Mouse (Mus musculus): ENCODE results near the gene Hspa1l. TPM values are rescaled to one million over a fixed set of nuclear protein-coding genes. Genes with fewer than 3 reads are reported as not detected.

Hspa1l gene
- polyA plus RNA-seq, 1 experiment from 2014 or later: 1.3 TPM

- 75% methylated on average over 7 of the region's 7 CpGs for WGBS
- Histone ChIP-seq H3K4me1 (ENCODE audit: insufficient read depth, low read length) (no peaks in the 10 kb centered on the region), H3K9ac (replicated peaks; ENCODE audit: low read length) (no peak overlapping the region)
Observed at GRCm38 (mm10) chr17:35009586-35009985, 37.1 kb downstream of the Hspa1l start.

GRCm38 (mm10) chr17:35011440-35011839 is 38.9 kb downstream of the Hspa1l start:
- peaks cover 92% of the 10 kb centered on the region for H3K36me3 ChIP-seq (ENCODE audit: insufficient read depth, low read length)
- no peak overlapping the region for H3K4me3 ChIP-seq (ENCODE audit: low read length)
- no peaks in the 10 kb centered on the region for H3K27me3 ChIP-seq (ENCODE audit: insufficient read depth, low read length)
- no peaks in the 10 kb centered on the region for H3K4me1 ChIP-seq (ENCODE audit: insufficient read depth, low read length)
- no peak overlapping the region for H3K4me2 ChIP-seq (replicated peaks; ENCODE audit: low read depth, low read length)
- no peak overlapping the region for H3K9ac ChIP-seq (replicated peaks; ENCODE audit: low read length)
- ATAC-seq (ENCODE audit: low FRiP score, low TSS enrichment): no peak
- H3K9me3 ChIP-seq (ENCODE audit: low read length): no peaks in the 10 kb centered on the region
- WGBS: 96% methylated on average over 8 of the region's 8 CpGs
- H3K27ac ChIP-seq (ENCODE audit: low read length): no peak overlapping the region

More at GRCm38 (mm10) chr17:35009586-35009985, 37.1 kb downstream of the Hspa1l start:
- H3K4me2 ChIP-seq (replicated peaks; ENCODE audit: low read depth, low read length): no peak overlapping the region
- H3K36me3 ChIP-seq (ENCODE audit: insufficient read depth, low read length): peaks cover 89% of the 10 kb centered on the region
- no peak overlapping the region for H3K27ac ChIP-seq (ENCODE audit: low read length)
- no peak for ATAC-seq (ENCODE audit: low FRiP score, low TSS enrichment)
- no peak overlapping the region for H3K4me3 ChIP-seq (ENCODE audit: low read length)
- no peaks in the 10 kb centered on the region for H3K27me3 ChIP-seq (ENCODE audit: insufficient read depth, low read length)
- no peaks in the 10 kb centered on the region for H3K9me3 ChIP-seq (ENCODE audit: low read length)

GRCm38 (mm10) chr17:35012430-35012829 is 39.9 kb downstream of the Hspa1l start:
- 78% methylated on average over 13 of the region's 13 CpGs for WGBS
- Histone ChIP-seq H3K4me2 (replicated peaks; ENCODE audit: low read depth, low read length) (no peak overlapping the region), H3K36me3 (ENCODE audit: insufficient read depth, low read length) (peaks cover 85% of the 10 kb centered on the region), H3K27me3 (ENCODE audit: insufficient read depth, low read length) (no peaks in the 10 kb centered on the region), H3K4me3 (ENCODE audit: low read length) (no peak overlapping the region), H3K27ac (ENCODE audit: low read length) (no peak overlapping the region), H3K9ac (replicated peaks; ENCODE audit: low read length) (no peak overlapping the region), H3K4me1 (ENCODE audit: insufficient read depth, low read length) (no peaks in the 10 kb centered on the region), H3K9me3 (ENCODE audit: low read length) (no peaks in the 10 kb centered on the region)
- ATAC-seq (ENCODE audit: low FRiP score, low TSS enrichment): no peak

GRCm38 (mm10) chr17:35013221-35013620 is 40.7 kb downstream of the Hspa1l start:
- Histone ChIP-seq H3K36me3 (ENCODE audit: insufficient read depth, low read length) (peaks cover 77% of the 10 kb centered on the region), H3K4me2 (replicated peaks; ENCODE audit: low read depth, low read length) (no peak overlapping the region), H3K27ac (ENCODE audit: low read length) (no peak overlapping the region), H3K4me3 (ENCODE audit: low read length) (no peak overlapping the region), H3K9me3 (ENCODE audit: low read length) (no peaks in the 10 kb centered on the region), H3K27me3 (ENCODE audit: insufficient read depth, low read length) (no peaks in the 10 kb centered on the region), H3K4me1 (ENCODE audit: insufficient read depth, low read length) (no peaks in the 10 kb centered on the region), H3K9ac (replicated peaks; ENCODE audit: low read length) (no peak overlapping the region)
- 82% methylated on average over 6 of the region's 6 CpGs for WGBS
- ATAC-seq (ENCODE audit: low FRiP score, low TSS enrichment): no peak

GRCm38 (mm10) chr17:35015296-35015695 is 42.8 kb downstream of the Hspa1l start:
- Histone ChIP-seq H3K27ac (ENCODE audit: low read length) (no peak overlapping the region), H3K4me1 (ENCODE audit: insufficient read depth, low read length) (no peaks in the 10 kb centered on the region), H3K36me3 (ENCODE audit: insufficient read depth, low read length) (peaks cover 60% of the 10 kb centered on the region), H3K4me3 (ENCODE audit: low read length) (no peak overlapping the region), H3K27me3 (ENCODE audit: insufficient read depth, low read length) (no peaks in the 10 kb centered on the region), H3K9me3 (ENCODE audit: low read length) (no peaks in the 10 kb centered on the region), H3K4me2 (replicated peaks; ENCODE audit: low read depth, low read length) (no peak overlapping the region), H3K9ac (replicated peaks; ENCODE audit: low read length) (no peak overlapping the region)
- ATAC-seq (ENCODE audit: low FRiP score, low TSS enrichment): no peak
- WGBS: 90% methylated on average over 16 of the region's 16 CpGs

- Histone ChIP-seq H3K36me3 (ENCODE audit: insufficient read depth, low read length) (peaks cover 49% of the 10 kb centered on the region), H3K27ac (ENCODE audit: low read length) (no peak within 1 kb of the TSS)
- peak; percentile 39 for ATAC-seq (ENCODE audit: low FRiP score, low TSS enrichment)
Observed at GRCm38 (mm10) chr17:35016376-35016775, 43.9 kb downstream of the Hspa1l start, which contains the start of gene Vwa7. TSS of gene Vwa7 (plus strand) at chr17:35016579.

GRCm38 (mm10) chr17:35016791-35017705 is 44.5 kb downstream of the Hspa1l start:
- no peak overlapping the region for H3K27ac ChIP-seq (ENCODE audit: low read length)

More at GRCm38 (mm10) chr17:35016376-35016775, 43.9 kb downstream of the Hspa1l start, which contains the start of gene Vwa7:
- H3K4me1 ChIP-seq (ENCODE audit: insufficient read depth, low read length): peaks cover 2% of the 10 kb centered on the region
- no peaks in the 10 kb centered on the region for H3K27me3 ChIP-seq (ENCODE audit: insufficient read depth, low read length)
- 64% methylated on average over 12 of the region's 12 CpGs for WGBS
- no peak within 1 kb of the TSS for H3K4me2 ChIP-seq (replicated peaks; ENCODE audit: low read depth, low read length)
- no peak within 1 kb of the TSS for H3K4me3 ChIP-seq (ENCODE audit: low read length)
- H3K9ac ChIP-seq (replicated peaks; ENCODE audit: low read length): no peak within 1 kb of the TSS; the same call in 1 of the 2 replicates
- H3K9me3 ChIP-seq (ENCODE audit: low read length): no peaks in the 10 kb centered on the region

GRCm38 (mm10) chr17:35017706-35018030 is 45.2 kb downstream of the Hspa1l start:
- Histone ChIP-seq H3K4me2 (replicated peaks; ENCODE audit: low read depth, low read length) (no peak overlapping the region), H3K36me3 (ENCODE audit: insufficient read depth, low read length) (peaks cover 36% of the 10 kb centered on the region), H3K27ac (ENCODE audit: low read length) (no peak overlapping the region), H3K27me3 (ENCODE audit: insufficient read depth, low read length) (no peaks in the 10 kb centered on the region), H3K4me1 (ENCODE audit: insufficient read depth, low read length) (peaks cover 5% of the 10 kb centered on the region), H3K4me3 (ENCODE audit: low read length) (no peak overlapping the region), H3K9me3 (ENCODE audit: low read length) (no peaks in the 10 kb centered on the region), H3K9ac (replicated peaks; ENCODE audit: low read length) (no peak overlapping the region)
- no peak for ATAC-seq (ENCODE audit: low FRiP score, low TSS enrichment)
- 71% methylated on average over 14 of the region's 14 CpGs for WGBS

More at GRCm38 (mm10) chr17:35016791-35017705, 44.5 kb downstream of the Hspa1l start:
- no peak overlapping the region for H3K4me3 ChIP-seq (ENCODE audit: low read length)
- H3K9me3 ChIP-seq (ENCODE audit: low read length): no peaks in the 10 kb centered on the region
- H3K36me3 ChIP-seq (ENCODE audit: insufficient read depth, low read length): peaks cover 43% of the 10 kb centered on the region
- WGBS: 80% methylated on average over 10 of the region's 10 CpGs
- H3K4me2 ChIP-seq (replicated peaks; ENCODE audit: low read depth, low read length): no peak overlapping the region
- H3K4me1 ChIP-seq (ENCODE audit: insufficient read depth, low read length): peaks cover 5% of the 10 kb centered on the region
- no peaks in the 10 kb centered on the region for H3K27me3 ChIP-seq (ENCODE audit: insufficient read depth, low read length)
- ATAC-seq (ENCODE audit: low FRiP score, low TSS enrichment): no peak
- H3K9ac ChIP-seq (replicated peaks; ENCODE audit: low read length): no peak overlapping the region; the same call in 1 of the 2 replicates

GRCm38 (mm10) chr17:35018171-35018570 is 45.7 kb downstream of the Hspa1l start:
- Histone ChIP-seq H3K36me3 (ENCODE audit: insufficient read depth, low read length) (peaks cover 31% of the 10 kb centered on the region), H3K9ac (replicated peaks; ENCODE audit: low read length) (no peak overlapping the region), H3K4me1 (ENCODE audit: insufficient read depth, low read length) (peaks cover 5% of the 10 kb centered on the region), H3K4me3 (ENCODE audit: low read length) (no peak overlapping the region), H3K4me2 (replicated peaks; ENCODE audit: low read depth, low read length) (no peak overlapping the region), H3K27me3 (ENCODE audit: insufficient read depth, low read length) (no peaks in the 10 kb centered on the region), H3K27ac (ENCODE audit: low read length) (no peak overlapping the region), H3K9me3 (ENCODE audit: low read length) (no peaks in the 10 kb centered on the region)
- 83% methylated on average over 3 of the region's 3 CpGs for WGBS
- ATAC-seq (ENCODE audit: low FRiP score, low TSS enrichment): no peak

- Histone ChIP-seq H3K9ac (replicated peaks; ENCODE audit: low read length) (no peak overlapping the region), H3K4me3 (ENCODE audit: low read length) (no peak overlapping the region), H3K36me3 (ENCODE audit: insufficient read depth, low read length) (peaks cover 14% of the 10 kb centered on the region), H3K9me3 (ENCODE audit: low read length) (no peaks in the 10 kb centered on the region), H3K4me2 (replicated peaks; ENCODE audit: low read depth, low read length) (no peak overlapping the region), H3K4me1 (ENCODE audit: insufficient read depth, low read length) (peaks cover 11% of the 10 kb centered on the region), H3K27me3 (ENCODE audit: insufficient read depth, low read length) (no peaks in the 10 kb centered on the region), H3K27ac (ENCODE audit: low read length) (no peak overlapping the region)
- no peak for ATAC-seq (ENCODE audit: low FRiP score, low TSS enrichment)
- 76% methylated on average over 11 of the region's 11 CpGs for WGBS
Observed at GRCm38 (mm10) chr17:35019894-35020293, 47.4 kb downstream of the Hspa1l start.

Measured in kidney, embryonic 16.5 days (tissue).